Mouse (Mus musculus): ENCODE measurements around the gene Ffar2. TPM values are rescaled to one million over a fixed set of nuclear protein-coding genes. Genes with fewer than 3 reads are reported as not detected.

The Ffar2 gene
- 31.3 and 40.2 TPM in 2 replicates for total RNA-seq (2023)

DNA sequence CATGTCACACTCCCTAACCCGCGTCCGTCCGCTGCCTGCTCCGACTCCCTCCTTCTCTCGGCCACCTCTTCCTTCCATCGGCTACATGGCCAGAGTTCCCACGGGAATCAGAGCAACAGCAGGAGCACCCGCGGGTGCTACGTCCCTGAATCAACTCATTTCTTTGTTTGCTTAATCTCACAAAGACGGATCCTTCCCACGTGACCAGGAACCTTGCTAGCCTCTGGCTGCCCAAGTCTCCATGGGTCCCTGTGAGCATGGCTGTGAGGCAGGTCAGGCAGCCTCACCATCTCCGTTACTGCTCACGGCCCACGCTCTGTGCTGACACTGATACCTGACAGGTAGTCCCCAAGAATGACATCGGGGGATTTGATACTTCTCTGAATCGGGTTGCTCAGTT is at the start of gene Ffar2:
Ffar2 (minus strand) TSS at position 101 of the 400 bp plus-strand sequence.

DNA sequence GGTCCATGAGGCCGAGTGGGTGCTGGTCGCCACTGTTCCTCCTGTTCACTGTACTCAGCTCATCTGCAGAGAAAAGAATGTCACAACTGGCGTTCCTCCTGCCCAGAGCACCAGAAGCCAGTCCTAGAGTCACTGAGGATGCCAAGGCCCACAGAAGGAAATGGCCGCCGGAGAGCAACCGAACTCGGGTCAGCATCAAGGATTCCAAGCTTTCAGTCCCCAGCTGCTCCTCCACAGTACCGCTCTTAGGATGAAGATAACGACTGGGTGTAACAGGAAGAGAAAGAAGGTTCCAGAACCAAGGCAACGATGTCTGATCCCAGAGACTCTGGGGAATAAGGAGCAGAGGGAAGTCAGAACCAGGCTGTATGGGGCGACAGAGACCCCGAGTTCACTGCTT is 37.9 kb upstream of the Ffar2 start, which contains the start of gene Ffar1:
Ffar1 (minus strand) TSS at position 101 of the 400 bp plus-strand sequence.

DNA sequence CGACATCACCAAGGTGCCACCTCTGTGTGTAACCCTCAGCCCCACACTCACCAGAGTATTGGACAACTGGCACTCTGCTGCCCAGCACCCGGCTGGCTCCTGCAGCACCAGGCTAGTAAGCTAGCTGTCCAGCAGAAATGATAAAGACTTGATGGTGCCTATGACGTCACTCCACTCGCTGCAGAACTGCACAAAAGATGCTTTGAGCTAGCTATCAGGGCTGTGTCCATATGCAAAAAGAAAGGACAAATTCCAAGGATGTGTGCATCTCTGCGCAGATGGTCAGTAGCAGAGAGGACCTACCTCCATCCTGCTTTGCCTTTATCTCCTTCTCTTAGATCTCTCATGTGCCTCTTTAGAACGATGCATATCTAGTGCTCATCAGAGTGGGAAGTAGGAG is 32.5 kb upstream of the Ffar2 start, which contains the start of gene Ffar3:
Ffar3 (minus strand) TSS at position 101 of the 400 bp plus-strand sequence.

DNA sequence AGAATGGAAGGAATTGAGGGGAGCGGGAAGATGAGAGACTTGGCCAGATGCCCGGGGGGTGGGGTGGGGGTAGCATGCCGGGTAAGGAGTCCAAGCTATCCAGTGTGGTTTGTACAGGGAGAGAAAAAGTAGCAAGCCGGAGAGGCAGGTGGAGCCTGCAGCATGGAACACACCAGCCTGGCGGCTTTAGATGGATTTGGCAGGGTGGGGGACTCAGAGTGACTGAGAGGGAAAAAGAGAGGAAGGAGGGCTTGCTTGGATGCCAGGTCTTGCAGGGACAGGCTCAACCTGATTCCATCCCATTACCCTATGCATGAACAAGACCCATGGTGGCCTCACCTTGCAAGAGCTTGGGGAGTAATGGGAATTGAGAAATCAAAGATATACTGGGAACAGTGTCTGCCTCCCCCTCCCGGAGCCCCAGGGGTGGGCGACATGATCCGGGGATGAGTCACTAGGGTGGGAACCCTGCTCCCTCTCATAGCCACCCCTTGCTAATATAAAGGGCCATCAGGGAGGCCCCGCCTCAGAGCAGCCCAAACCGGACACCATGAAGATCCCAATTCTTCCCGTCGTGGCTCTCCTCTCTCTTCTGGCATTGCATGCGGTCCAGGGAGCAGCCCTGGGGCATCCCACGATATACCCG is 36.1 kb downstream of the Ffar2 start, which contains the start of gene Krtdap:
Krtdap (plus strand) TSS at position 520 of the 646 bp plus-strand sequence.

Other genes with a start within 250 kb of the Ffar2 start
- gene Kmt2b, start 235.0 kb downstream of the Ffar2 start, total RNA-seq (2023), result 47.8 and 65.1 TPM in 2 replicates
- 0.29 TPM in 1 of 2 replicates, not detected in the other for gene Zbtb32, start 224.9 kb downstream of the Ffar2 start, total RNA-seq (2023)
- not detected in 2 replicates for gene Upk1a, start 210.9 kb downstream of the Ffar2 start, total RNA-seq (2023)
- 220 and 238 TPM in 2 replicates for gene Cox6b1, start 197.6 kb downstream of the Ffar2 start, total RNA-seq (2023)
- gene Etv2, start 187.9 kb downstream of the Ffar2 start, total RNA-seq (2023), result not detected in 2 replicates
- 88.7 and 91.5 TPM in 2 replicates for gene Rbm42, start 173.5 kb downstream of the Ffar2 start, total RNA-seq (2023)
- 17.9 and 25.1 TPM in 2 replicates for gene Haus5, start 158.8 kb downstream of the Ffar2 start, total RNA-seq (2023)
- gene Pmis2, start 152.2 kb downstream of the Ffar2 start, total RNA-seq (2023), result not detected in 2 replicates
- gene 2200002J24Rik, start 124.8 kb downstream of the Ffar2 start, total RNA-seq (2023), result not detected in 2 replicates
- not detected in 2 replicates for gene Atp4a, start 111.6 kb downstream of the Ffar2 start, total RNA-seq (2023)
- gene Tmem147, start 94.2 kb downstream of the Ffar2 start, total RNA-seq (2023), result 17.2 and 23.5 TPM in 2 replicates
- gene Gapdhs, start 80.1 kb downstream of the Ffar2 start, total RNA-seq (2023), result not detected in 2 replicates
- gene Sbsn, start 72.3 kb downstream of the Ffar2 start, total RNA-seq (2023), result 0.16 and 0.57 TPM in 2 replicates
- 2.3 and 3.3 TPM in 2 replicates for gene Dmkn, start 60.0 kb downstream of the Ffar2 start, total RNA-seq (2023)
- gene Krtdap, start 35.9 kb downstream of the Ffar2 start, total RNA-seq (2023), result not detected in 2 replicates
- gene Ffar3, start 32.4 kb upstream of the Ffar2 start, total RNA-seq (2023), result not detected in 2 replicates
- not detected in 2 replicates for gene Ffar1, start 37.8 kb upstream of the Ffar2 start, total RNA-seq (2023)
- 3.5 and 3.8 TPM in 2 replicates for gene Cd22, start 56.6 kb upstream of the Ffar2 start, total RNA-seq (2023)
- 1.3 and 2.4 TPM in 2 replicates for gene Mag, start 91.1 kb upstream of the Ffar2 start, total RNA-seq (2023)
- 1.7 TPM in 1 of 2 replicates, not detected in the other for gene Hamp2, start 100.9 kb upstream of the Ffar2 start, total RNA-seq (2023)
- not detected in 2 replicates for gene Hamp, start 120.3 kb upstream of the Ffar2 start, total RNA-seq (2023)
- gene Usf2, start 133.0 kb upstream of the Ffar2 start, total RNA-seq (2023), result 97.9 and 113 TPM in 2 replicates
- gene Lsr, start 149.7 kb upstream of the Ffar2 start, total RNA-seq (2023), result 2.4 and 2.8 TPM in 2 replicates
- gene Fam187b, start 150.0 kb upstream of the Ffar2 start, total RNA-seq (2023), result 0.45 and 0.63 TPM in 2 replicates
- 820 and 829 TPM in 2 replicates for gene Fxyd5, start 218.7 kb upstream of the Ffar2 start, total RNA-seq (2023)
- gene Fxyd7, start 227.7 kb upstream of the Ffar2 start, total RNA-seq (2023), result 1.2 TPM in 2 replicates
- gene Fxyd1, start 233.4 kb upstream of the Ffar2 start, total RNA-seq (2023), result not detected in 2 replicates
- gene Lgi4, start 235.6 kb upstream of the Ffar2 start, total RNA-seq (2023), result 0.22 TPM in 1 of 2 replicates, not detected in the other